Mouse (Mus musculus) stomach, postnatal 0 days (tissue): Measurements from ENCODE around the gene Bmpr1a. TPM values are rescaled to one million over a fixed set of nuclear protein-coding genes. Genes with fewer than 3 reads are reported as not detected.

Experiments
- ATAC-seq: fragments of 200-750 bp; cut with Nextera tagmentation; 2 replicates; pipeline ENCODE4 v1.8.0; 2017; ENCODE audit not compliant: low FRiP score, low TSS enrichment
- DNase-seq: peaks from one replicate; pipeline ENCODE4 v3.0.0-alpha.2; 2016; ENCODE audit warnings: low spot score
- H3K27ac ChIP-seq: fragments of 300-500 bp; sonication (generic); replicated peaks from 2 replicates; pipeline ENCODE4 v1.5.1; 2014; ENCODE audit warnings: mild to moderate bottlenecking, control low read depth
- H3K27me3 ChIP-seq: fragments of 300-500 bp; sonication (generic); 2 replicates; pipeline ENCODE4 v1.6.1; 2014; ENCODE audit warnings: low read length; ENCODE audit not compliant: control insufficient read depth, insufficient read depth
- H3K36me3 ChIP-seq: fragments of 300-500 bp; sonication (generic); 2 replicates; pipeline ENCODE4 v1.6.1; 2014; ENCODE audit warnings: low read length, mixed read lengths; ENCODE audit not compliant: control insufficient read depth, insufficient read depth
- H3K4me1 ChIP-seq: fragments of 300-500 bp; sonication (generic); replicated peaks from 2 replicates; pipeline ENCODE4 v1.6.1; 2014; ENCODE audit warnings: antibody characterized with exemption; ENCODE audit not compliant: control insufficient read depth, insufficient read depth
- H3K4me2 ChIP-seq: fragments of 300-500 bp; sonication (generic); replicated peaks from 2 replicates; pipeline ENCODE4 v1.6.1; 2014; ENCODE audit warnings: low read depth, mild to moderate bottlenecking, control low read depth, moderate library complexity
- H3K4me3 ChIP-seq: fragments of 300-500 bp; sonication (generic); 2 replicates; pipeline ENCODE4 v1.5.1; 2014; ENCODE audit warnings: low read depth, low read length, control low read depth
- H3K9ac ChIP-seq: fragments of 300-500 bp; sonication (generic); 2 replicates; pipeline ENCODE4 v1.6.1; 2014; ENCODE audit warnings: mild to moderate bottlenecking, low read length, control low read depth, mixed read lengths
- H3K9me3 ChIP-seq: fragments of 300-500 bp; sonication (generic); 2 replicates; pipeline ENCODE4 v1.6.1; 2016; ENCODE audit warnings: low read length; ENCODE audit not compliant: control insufficient read depth
- CTCF ChIP-seq: IDR thresholded peaks from 2 replicates; pipeline ENCODE4 v1.5.1; 2016; ENCODE audit warnings: antibody characterized with exemption, low read depth, mild to moderate bottlenecking, moderate library complexity
- EP300 ChIP-seq: optimal IDR thresholded peaks from 2 replicates; pipeline ENCODE3; 2016; ENCODE audit warnings: antibody characterized with exemption
- WGBS: fragments of 180-500 bp; shearing (Covaris S2); extraction: QIAGEN DNeasy Blood & Tissue Kit; methylation state at CpG from one replicate; pipeline ENCODE4 v1.1.7; 2014; 5-methylcytosine and 5-hydroxymethylcytosine counted together
- polyA plus RNA-seq: library from polyadenylated mRNA; unstranded; fragments of >200 nt; fragmentation: Nextera tagmentation; extraction: Ambion mirVana; gene quantifications from 2 replicates; pipeline ENCODE4 v1.2.1, GENCODE M21; 2015

Gene Bmpr1a
- polyA plus RNA-seq, 1 experiment from 2014 or later: 27.0 TPM

DNA sequence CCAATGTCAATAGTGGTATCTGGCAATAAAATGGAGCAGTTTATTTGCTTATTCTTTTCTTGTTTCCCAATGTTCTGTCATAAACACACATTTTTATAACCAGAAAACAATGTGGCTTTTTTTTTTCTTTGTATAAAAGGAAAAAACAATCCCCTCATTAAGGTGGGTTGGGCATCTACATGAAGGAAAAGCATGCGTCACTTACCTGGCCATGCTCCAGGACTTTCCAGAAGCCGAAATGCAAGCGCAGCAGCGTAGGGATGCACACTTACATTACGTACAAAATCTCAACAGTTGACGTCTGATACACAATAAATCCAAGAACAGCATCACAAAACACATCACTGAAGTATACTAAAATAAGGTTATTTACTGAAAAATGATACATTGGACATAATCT lies 92.4 kb downstream of the Bmpr1a start:
- Histone ChIP-seq H3K27me3 (no peaks in the 10 kb centered on the region), H3K9me3 (no peaks in the 10 kb centered on the region), H3K4me3 (no peak overlapping the region), H3K4me2 (no peak overlapping the region), H3K36me3 (peaks cover 21% of the 10 kb centered on the region), H3K4me1 (no peaks in the 10 kb centered on the region), H3K9ac (no peak overlapping the region), H3K27ac (no peak overlapping the region)
- TF ChIP-seq EP300: no peak
- TF ChIP-seq CTCF: no peak
- DNase-seq (no peak), ATAC-seq (no peak)
- 90% methylated on average over 6 of the region's 6 CpGs for WGBS

DNA sequence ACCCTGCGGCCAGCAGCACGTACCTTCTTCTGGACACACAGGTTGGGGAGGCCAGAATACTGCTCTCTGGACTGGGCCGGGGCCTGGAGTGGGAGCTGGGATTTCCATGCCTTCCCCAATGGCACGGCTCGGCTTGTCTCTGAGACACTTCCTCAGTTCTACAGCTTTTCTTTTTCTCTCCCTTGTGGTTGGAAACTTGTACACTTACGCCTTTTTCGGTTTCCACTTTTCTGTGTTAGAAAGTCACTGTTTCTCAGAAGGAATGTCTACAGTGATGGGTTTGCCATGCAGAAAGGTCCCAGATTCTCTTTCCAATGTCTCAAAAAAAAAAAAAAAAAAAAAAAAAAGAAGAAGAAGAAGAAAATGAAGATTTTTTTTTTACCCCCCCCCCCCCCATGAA lies 99.7 kb downstream of the Bmpr1a start:
- Histone ChIP-seq H3K9ac (no peak overlapping the region), H3K9me3 (no peaks in the 10 kb centered on the region), H3K36me3 (peaks cover 13% of the 10 kb centered on the region), H3K27me3 (no peaks in the 10 kb centered on the region), H3K4me3 (no peak overlapping the region), H3K4me2 (no peak overlapping the region), H3K27ac (no peak overlapping the region), H3K4me1 (no peaks in the 10 kb centered on the region)
- WGBS: 99% methylated on average over 7 of the region's 7 CpGs
- no peak for TF ChIP-seq EP300
- TF ChIP-seq CTCF: no peak
- DNase-seq: no peak
- ATAC-seq: no peak

DNA sequence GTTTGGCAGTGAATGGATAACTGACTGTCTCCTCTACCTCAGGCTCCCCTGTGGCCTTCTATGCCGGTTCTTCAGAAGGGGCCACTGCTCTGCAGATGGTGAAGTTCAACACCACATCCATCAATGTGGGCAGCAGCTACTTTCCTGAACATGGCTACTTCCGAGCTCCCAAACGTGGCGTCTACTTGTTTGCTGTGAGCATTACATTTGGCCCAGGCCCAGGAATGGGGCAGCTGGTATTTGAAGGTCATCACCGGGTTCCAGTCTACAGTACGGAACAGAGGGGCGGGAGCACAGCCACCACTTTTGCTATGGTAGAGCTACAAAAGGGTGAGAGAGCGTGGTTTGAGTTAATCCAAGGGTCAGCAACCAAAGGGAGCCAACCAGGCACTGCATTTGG lies 100.3 kb downstream of the Bmpr1a start:
- no peak overlapping the region for H3K4me3 ChIP-seq
- ATAC-seq: no peak
- no peak overlapping the region for H3K4me2 ChIP-seq
- H3K36me3 ChIP-seq: peaks cover 11% of the 10 kb centered on the region
- DNase-seq: peak; percentile 43
- H3K9me3 ChIP-seq: no peaks in the 10 kb centered on the region
- TF ChIP-seq EP300: no peak
- TF ChIP-seq CTCF: no peak
- no peak overlapping the region for H3K9ac ChIP-seq
- WGBS: 63% methylated on average over 8 of the region's 8 CpGs
- H3K4me1 ChIP-seq: no peaks in the 10 kb centered on the region
- no peaks in the 10 kb centered on the region for H3K27me3 ChIP-seq
- H3K27ac ChIP-seq: no peak overlapping the region

DNA sequence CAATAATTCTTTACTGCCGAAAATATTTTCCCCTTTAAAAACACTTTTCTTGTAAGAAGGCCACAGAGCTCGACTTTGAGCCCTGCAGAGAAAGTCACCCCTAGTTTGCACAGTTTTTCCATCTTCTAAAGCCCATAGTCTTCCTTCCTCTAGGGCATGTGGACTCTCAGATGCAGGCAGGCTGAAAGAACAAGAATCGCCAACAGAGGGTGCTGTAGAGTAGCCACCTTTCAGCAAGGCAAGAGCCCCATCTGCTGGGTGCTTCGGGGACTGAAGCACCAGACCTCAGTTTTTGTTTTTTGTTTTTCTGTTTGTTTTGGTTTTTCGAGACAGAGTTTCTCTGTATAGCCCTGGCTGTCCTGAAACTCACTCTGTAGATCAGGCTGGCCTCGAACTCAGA lies 102.0 kb downstream of the Bmpr1a start:
- TF ChIP-seq CTCF (peak; percentile 99), EP300 (no peak)

DNA sequence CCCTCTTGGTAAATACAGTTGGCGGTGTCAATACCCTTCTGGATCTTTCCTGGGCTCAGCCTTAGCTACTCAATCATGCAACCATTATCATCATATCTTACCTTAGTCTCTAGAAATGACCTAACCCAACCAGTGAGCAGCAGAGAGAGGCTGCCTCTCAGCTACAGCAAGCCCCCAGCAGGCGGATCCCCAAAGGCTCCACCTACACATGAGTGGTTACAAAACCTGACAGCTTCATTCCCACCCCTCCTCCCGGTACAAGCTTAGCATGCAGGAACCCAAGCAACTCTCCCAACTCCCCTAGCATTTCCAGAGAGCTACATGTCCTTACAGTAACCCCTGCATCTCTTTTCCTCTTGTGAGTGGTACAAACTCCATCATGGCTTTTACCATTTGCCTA lies 103.1 kb downstream of the Bmpr1a start:
- DNase-seq (peak; percentile 7), ATAC-seq (no peak)
- 87% methylated on average over 3 of the region's 3 CpGs for WGBS
- Histone ChIP-seq H3K27me3 (no peaks in the 10 kb centered on the region), H3K36me3 (peaks cover 4% of the 10 kb centered on the region; the same call in 1 of the 2 replicates), H3K9me3 (no peaks in the 10 kb centered on the region), H3K27ac (no peak overlapping the region), H3K9ac (no peak overlapping the region), H3K4me2 (no peak overlapping the region), H3K4me3 (no peak overlapping the region), H3K4me1 (no peaks in the 10 kb centered on the region)
- no peak for TF ChIP-seq EP300
- TF ChIP-seq CTCF: no peak

More for the DNA sequence above, 102.0 kb downstream of the Bmpr1a start:
- no peak overlapping the region for H3K9ac ChIP-seq
- H3K4me2 ChIP-seq: no peak overlapping the region
- 55% methylated on average over 6 of the region's 6 CpGs for WGBS
- H3K27me3 ChIP-seq: no peaks in the 10 kb centered on the region
- no peak overlapping the region for H3K27ac ChIP-seq
- peak; percentile 62; the same call in 1 of the 2 replicates for ATAC-seq
- H3K4me1 ChIP-seq: no peaks in the 10 kb centered on the region
- DNase-seq: peak; percentile 85
- no peaks in the 10 kb centered on the region for H3K9me3 ChIP-seq
- no peak overlapping the region for H3K4me3 ChIP-seq
- peaks cover 4% of the 10 kb centered on the region; the same call in 1 of the 2 replicates for H3K36me3 ChIP-seq

DNA sequence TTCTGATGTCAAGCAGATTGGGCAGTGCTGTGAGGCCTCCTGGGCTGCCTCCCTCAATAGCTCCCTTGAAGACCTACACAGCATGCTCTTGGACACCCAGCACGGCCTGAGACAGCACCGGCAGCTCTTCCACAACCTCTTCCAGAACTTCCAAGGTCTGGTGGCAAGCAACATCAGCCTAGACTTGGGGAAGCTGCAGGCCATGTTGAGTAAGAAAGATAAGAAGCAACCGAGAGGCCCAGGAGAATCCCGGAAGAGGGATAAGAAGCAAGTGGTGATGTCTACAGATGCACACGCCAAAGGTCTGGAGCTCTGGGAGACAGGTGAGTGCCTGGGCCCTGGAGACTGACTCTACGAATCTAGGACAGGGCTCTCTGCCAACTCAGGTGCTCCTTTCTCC lies 103.8 kb downstream of the Bmpr1a start:
- DNase-seq (no peak), ATAC-seq (no peak)
- H3K4me1 ChIP-seq: no peaks in the 10 kb centered on the region
- WGBS: 92% methylated on average over 6 of the region's 6 CpGs
- no peak overlapping the region for H3K4me2 ChIP-seq
- H3K9me3 ChIP-seq: no peaks in the 10 kb centered on the region
- H3K4me3 ChIP-seq: no peak overlapping the region
- no peaks in the 10 kb centered on the region for H3K27me3 ChIP-seq
- TF ChIP-seq CTCF: no peak
- H3K36me3 ChIP-seq: peaks cover 4% of the 10 kb centered on the region; the same call in 1 of the 2 replicates
- H3K9ac ChIP-seq: no peak overlapping the region
- H3K27ac ChIP-seq: no peak overlapping the region
